Mouse (Mus musculus) lung, postnatal 0 days (tissue): ENCODE data around the gene Mnat1. TPM values are rescaled to one million over a fixed set of nuclear protein-coding genes. Genes with fewer than 3 reads are reported as not detected.
A peak's percentile ranks its signal among the peaks of the same experiment; 100 is the strongest.
"Not testable (repeated sequence)": the region's sequence is repeated elsewhere in the genome, so short reads cannot be mapped to it uniquely, and the experiment has no call there.

Experiments used
- ATAC-seq: fragments of 200-750 bp; cut with Nextera tagmentation; 2 replicates; pipeline ENCODE4 v1.8.0; 2017; ENCODE audit warnings: moderate library complexity
- DNase-seq: peaks from one replicate; pipeline ENCODE4 v3.0.0-alpha.2; 2016; ENCODE audit warnings: low spot score
- H3K27ac ChIP-seq: fragments of 300-500 bp; sonication (generic); 2 replicates; pipeline ENCODE4 v1.5.1; 2014; ENCODE audit warnings: antibody characterized with exemption, mild to moderate bottlenecking, low read length, mixed read lengths
- H3K27me3 ChIP-seq: fragments of 300-500 bp; sonication (generic); replicated peaks from 2 replicates; pipeline ENCODE4 v1.6.1; 2014; ENCODE audit warnings: low read length, mixed read lengths; ENCODE audit not compliant: insufficient read depth
- H3K36me3 ChIP-seq: fragments of 300-500 bp; sonication (generic); 2 replicates; pipeline ENCODE4 v1.6.1; 2014; ENCODE audit warnings: low read length, mixed read lengths; ENCODE audit not compliant: insufficient read depth
- H3K4me1 ChIP-seq: fragments of 300-500 bp; sonication (generic); 2 replicates; pipeline ENCODE4 v1.6.1; 2014; ENCODE audit warnings: antibody characterized with exemption, low read depth, low read length, mixed read lengths; ENCODE audit not compliant: insufficient read depth
- H3K4me2 ChIP-seq: fragments of 300-500 bp; sonication (generic); replicated peaks from 2 replicates; pipeline ENCODE4 v1.6.1; 2014; ENCODE audit warnings: low read depth, mild to moderate bottlenecking, low read length, moderate library complexity, mixed read lengths
- H3K4me3 ChIP-seq: fragments of 300-500 bp; sonication (generic); 2 replicates; pipeline ENCODE4 v1.5.1; 2014; ENCODE audit warnings: low read depth, low read length
- H3K9ac ChIP-seq: fragments of 300-500 bp; sonication (generic); replicated peaks from 2 replicates; pipeline ENCODE4 v1.6.1; 2014; ENCODE audit warnings: low read depth, mild to moderate bottlenecking
- H3K9me3 ChIP-seq: fragments of 300-500 bp; sonication (generic); 2 replicates; pipeline ENCODE4 v1.6.1; 2016; ENCODE audit warnings: low read length, mixed read lengths
- CTCF ChIP-seq: IDR thresholded peaks from 2 replicates; pipeline ENCODE4 v1.5.1; 2016; ENCODE audit warnings: antibody characterized with exemption, mild to moderate bottlenecking
- EP300 ChIP-seq: IDR thresholded peaks from 2 replicates; pipeline ENCODE4 v1.6.1; 2016; ENCODE audit warnings: antibody characterized with exemption, mild to moderate bottlenecking, control low read depth
- WGBS: fragments of 180-500 bp; shearing (Covaris S2); extraction: QIAGEN DNeasy Blood & Tissue Kit; methylation state at CpG from one replicate; pipeline ENCODE4 v1.1.7; 2014; 5-methylcytosine and 5-hydroxymethylcytosine counted together
- polyA plus RNA-seq: library from polyadenylated mRNA; unstranded; fragments of >200 nt; fragmentation: Nextera tagmentation; extraction: Ambion mirVana; gene quantifications from 2 replicates; pipeline ENCODE4 v1.2.1, GENCODE M21; 2015

Gene Mnat1
- polyA plus RNA-seq, 1 experiment from 2014 or later, result 25.8 TPM

GRCm38 (mm10) chr12:73088911-73089310 lies 34.6 kb upstream of the Mnat1 start:
- no peak overlapping the region for H3K27ac ChIP-seq
- H3K27me3 ChIP-seq, result no peaks in the 10 kb centered on the region
- no peak overlapping the region for H3K9ac ChIP-seq
- 44% methylated on average over 4 of the region's 5 CpGs for WGBS
- no peaks in the 10 kb centered on the region for H3K36me3 ChIP-seq
- no peak overlapping the region for H3K4me3 ChIP-seq
- no peak for ATAC-seq
- TF ChIP-seq EP300 (no peak), CTCF (no peak)
- H3K9me3 ChIP-seq, result no peaks in the 10 kb centered on the region
- DNase-seq, result no peak
- H3K4me2 ChIP-seq, result no peak overlapping the region
- no peaks in the 10 kb centered on the region for H3K4me1 ChIP-seq

- WGBS, result 44% methylated on average over 7 of the region's 7 CpGs
- H3K4me1 ChIP-seq, result no peaks in the 10 kb centered on the region
- no peaks in the 10 kb centered on the region for H3K27me3 ChIP-seq
- H3K9me3 ChIP-seq, result no peaks in the 10 kb centered on the region
- H3K4me3 ChIP-seq, result no peak overlapping the region
- H3K4me2 ChIP-seq, result no peak overlapping the region
- no peak overlapping the region for H3K27ac ChIP-seq
- no peaks in the 10 kb centered on the region for H3K36me3 ChIP-seq
- DNase-seq (peak; percentile 21), ATAC-seq (no peak)
- no peak overlapping the region for H3K9ac ChIP-seq
- TF ChIP-seq CTCF, result no peak
- TF ChIP-seq EP300, result no peak
These were observed 32.7 kb upstream of the Mnat1 start for GRCm38 (mm10) chr12:73090672-73091335.

- TF ChIP-seq EP300, result no peak
- TF ChIP-seq CTCF, result no peak
- ATAC-seq (no peak), DNase-seq (no peak)
- Histone ChIP-seq H3K4me1 (no peaks in the 10 kb centered on the region), H3K4me2 (no peak overlapping the region), H3K9ac (no peak overlapping the region), H3K27me3 (no peaks in the 10 kb centered on the region), H3K27ac (no peak overlapping the region), H3K36me3 (no peaks in the 10 kb centered on the region), H3K4me3 (no peak overlapping the region), H3K9me3 (no peaks in the 10 kb centered on the region)
- 61% methylated on average over 2 of the region's 2 CpGs for WGBS
These were observed 29.3 kb upstream of the Mnat1 start for GRCm38 (mm10) chr12:73094189-73094588.

GRCm38 (mm10) chr12:73094605-73095004 lies 28.9 kb upstream of the Mnat1 start:
- H3K4me1 ChIP-seq, result no peaks in the 10 kb centered on the region
- TF ChIP-seq EP300, result no peak
- no peak for TF ChIP-seq CTCF
- H3K4me3 ChIP-seq, result no peak overlapping the region
- ATAC-seq, result no peak
- H3K27me3 ChIP-seq, result no peaks in the 10 kb centered on the region
- DNase-seq, result no peak
- no peaks in the 10 kb centered on the region for H3K9me3 ChIP-seq
- H3K9ac ChIP-seq, result no peak overlapping the region
- no peak overlapping the region for H3K27ac ChIP-seq
- no peaks in the 10 kb centered on the region for H3K36me3 ChIP-seq
- 43% methylated on average over 2 of the region's 2 CpGs for WGBS
- no peak overlapping the region for H3K4me2 ChIP-seq

GRCm38 (mm10) chr12:73096177-73096576 lies 27.3 kb upstream of the Mnat1 start:
- not testable (repeated sequence) for DNase-seq
- WGBS, result 94% methylated on average over 5 of the region's 5 CpGs

GRCm38 (mm10) chr12:73098593-73098992 lies 24.9 kb upstream of the Mnat1 start:
- H3K36me3 ChIP-seq, result no peaks in the 10 kb centered on the region
- H3K27me3 ChIP-seq, result no peaks in the 10 kb centered on the region
- TF ChIP-seq CTCF (no peak), EP300 (peak; percentile 61)
- ATAC-seq (peak; percentile 66), DNase-seq (peak; percentile 78)
- H3K4me3 ChIP-seq, result no peak overlapping the region
- H3K27ac ChIP-seq, result no peak overlapping the region
- no peaks in the 10 kb centered on the region for H3K9me3 ChIP-seq
- H3K9ac ChIP-seq, result no peak overlapping the region
- no peaks in the 10 kb centered on the region for H3K4me1 ChIP-seq
- 59% methylated on average over 4 of the region's 4 CpGs for WGBS
- no peak overlapping the region for H3K4me2 ChIP-seq

More at GRCm38 (mm10) chr12:73096177-73096576, 27.3 kb upstream of the Mnat1 start:
- H3K4me2 ChIP-seq, H3K4me1 ChIP-seq, H3K9ac ChIP-seq, H3K4me3 ChIP-seq, ATAC-seq, H3K36me3 ChIP-seq, H3K27me3 ChIP-seq, H3K27ac ChIP-seq, H3K9me3 ChIP-seq: not testable (repeated sequence)

GRCm38 (mm10) chr12:73103713-73104112 lies 19.8 kb upstream of the Mnat1 start:
- no peaks in the 10 kb centered on the region for H3K36me3 ChIP-seq
- no peak for TF ChIP-seq EP300
- TF ChIP-seq CTCF, result no peak
- no peaks in the 10 kb centered on the region for H3K4me1 ChIP-seq
- DNase-seq, result no peak
- H3K4me3 ChIP-seq, result no peak overlapping the region
- H3K4me2 ChIP-seq, result no peak overlapping the region
- WGBS, result 87% methylated on average over 12 of the region's 12 CpGs
- H3K27me3 ChIP-seq, result no peaks in the 10 kb centered on the region
- ATAC-seq, result no peak
- H3K27ac ChIP-seq, result no peak overlapping the region
- no peak overlapping the region for H3K9ac ChIP-seq
- H3K9me3 ChIP-seq, result no peaks in the 10 kb centered on the region
